Mouse (Mus musculus) hindbrain, postnatal 0 days (tissue): ENCODE measurements at regions not wholly inside any gene's neighbourhood (a gene's known extent, or its start where the extent isn't known, plus 50 kb on each side); places are given as distances from the start of the nearest gene placed in this dataset.

ENCODE experiments used
- ATAC-seq: fragments of 200-750 bp; cut with Nextera tagmentation; 2 replicates; pipeline ENCODE4 v1.8.0; 2017; ENCODE audit warnings: mild to moderate bottlenecking, moderate TSS enrichment, moderate library complexity
- DNase-seq: peaks from one replicate; pipeline ENCODE4 v3.0.0-alpha.2; 2015; ENCODE audit warnings: low spot score
- H3K27ac ChIP-seq: fragments of 300-500 bp; sonication (generic); 2 replicates; pipeline ENCODE4 v1.5.1; 2014; ENCODE audit warnings: mild to moderate bottlenecking
- H3K27me3 ChIP-seq: fragments of 300-500 bp; sonication (generic); 2 replicates; pipeline ENCODE4 v1.6.1; 2014; ENCODE audit warnings: low read length, mixed read lengths; ENCODE audit not compliant: insufficient read depth
- H3K36me3 ChIP-seq: fragments of 300-500 bp; sonication (generic); 2 replicates; pipeline ENCODE4 v1.6.1; 2014; ENCODE audit warnings: low read length, mixed read lengths; ENCODE audit not compliant: insufficient read depth
- H3K4me1 ChIP-seq: fragments of 300-500 bp; sonication (generic); 2 replicates; pipeline ENCODE4 v1.6.1; 2014; ENCODE audit warnings: antibody characterized with exemption, low read length, mixed read lengths; ENCODE audit not compliant: insufficient read depth
- H3K4me2 ChIP-seq: fragments of 300-500 bp; sonication (generic); 2 replicates; pipeline ENCODE4 v1.6.1; 2014; ENCODE audit warnings: low read depth, mild to moderate bottlenecking, low read length, moderate library complexity, mixed read lengths
- H3K4me3 ChIP-seq: fragments of 300-500 bp; sonication (generic); 2 replicates; pipeline ENCODE4 v1.5.1; 2014; ENCODE audit warnings: low read length
- H3K9ac ChIP-seq: fragments of 300-500 bp; sonication (generic); replicated peaks from 2 replicates; pipeline ENCODE4 v1.6.1; 2014; ENCODE audit warnings: mild to moderate bottlenecking, low read length, moderate library complexity, mixed read lengths
- H3K9me3 ChIP-seq: fragments of 300-500 bp; sonication (generic); 2 replicates; pipeline ENCODE4 v1.6.1; 2016; ENCODE audit warnings: low read length, mixed read lengths
- CTCF ChIP-seq: IDR thresholded peaks from 2 replicates; pipeline ENCODE4 v1.5.1; 2016; ENCODE audit warnings: antibody characterized with exemption, control low read depth, low read depth
- WGBS: fragments of 180-500 bp; shearing (Covaris S2); extraction: QIAGEN DNeasy Blood & Tissue Kit; methylation state at CpG from one replicate; pipeline ENCODE4 v1.1.7; 2014; 5-methylcytosine and 5-hydroxymethylcytosine counted together

DNA sequence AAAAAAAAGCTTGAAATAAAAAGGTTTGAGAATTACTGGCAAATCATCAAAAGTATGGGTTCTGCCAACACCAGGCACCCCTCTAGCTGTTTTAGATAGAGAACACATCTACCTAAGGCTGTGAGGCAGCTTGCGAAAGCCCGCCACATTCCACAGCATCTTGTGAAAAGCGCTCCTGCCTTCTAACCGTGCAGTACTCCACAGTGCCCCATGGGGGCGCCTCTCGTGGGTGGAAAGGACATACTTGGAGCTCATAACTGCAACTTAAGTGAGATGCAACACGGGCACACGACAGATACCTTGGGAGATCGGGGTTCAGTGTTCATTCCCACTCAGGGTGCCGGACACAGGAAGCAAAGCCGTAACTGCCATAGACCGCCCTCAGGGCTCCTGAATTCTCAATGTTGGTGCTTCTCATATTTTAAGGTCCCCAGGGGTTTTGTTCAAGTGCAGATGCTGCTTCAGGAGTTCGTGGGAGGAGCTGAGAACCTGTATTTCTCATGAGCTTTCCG, 149.9 kb downstream of the Hibadh start:
- Histone ChIP-seq H3K9ac (no peak overlapping the region), H3K4me3 (no peak overlapping the region), H3K9me3 (no peaks in the 10 kb centered on the region), H3K27ac (no peak overlapping the region), H3K36me3 (no peaks in the 10 kb centered on the region), H3K4me1 (no peaks in the 10 kb centered on the region), H3K27me3 (no peaks in the 10 kb centered on the region), H3K4me2 (no peak overlapping the region)
- ATAC-seq = no peak
- peak; percentile 21; the same call in 1 of the 2 replicates for TF ChIP-seq CTCF
- DNase-seq = no peak
- 81% methylated on average over 14 of the region's 14 CpGs for WGBS

DNA sequence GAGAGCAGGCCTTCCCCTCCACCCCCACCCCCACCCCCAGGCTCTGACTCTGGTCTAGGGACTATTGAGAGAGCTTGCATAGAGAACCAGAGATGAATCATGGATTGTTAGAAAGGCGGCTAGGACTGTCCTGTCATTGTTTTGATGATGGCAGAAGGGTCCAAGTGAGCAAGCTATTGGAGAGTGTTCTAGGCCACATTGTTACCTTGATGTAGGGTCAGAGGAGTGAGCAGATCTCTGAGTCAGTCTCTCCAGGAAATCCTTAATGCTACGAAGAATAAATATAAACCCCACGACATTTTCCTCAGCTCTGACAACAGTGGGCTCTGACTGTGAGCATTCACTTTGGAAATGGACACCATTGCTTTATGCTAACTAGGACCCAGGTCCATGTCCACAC, 144.9 kb downstream of the Hibadh start:
- Histone ChIP-seq H3K4me3 (no peak overlapping the region), H3K27me3 (no peaks in the 10 kb centered on the region), H3K4me2 (no peak overlapping the region), H3K36me3 (no peaks in the 10 kb centered on the region), H3K9ac (no peak overlapping the region), H3K9me3 (no peaks in the 10 kb centered on the region), H3K4me1 (no peaks in the 10 kb centered on the region), H3K27ac (no peak overlapping the region)
- DNase-seq (no peak), ATAC-seq (no peak)
- no peak for TF ChIP-seq CTCF
- WGBS = 89% methylated on average over 3 of the region's 3 CpGs

DNA sequence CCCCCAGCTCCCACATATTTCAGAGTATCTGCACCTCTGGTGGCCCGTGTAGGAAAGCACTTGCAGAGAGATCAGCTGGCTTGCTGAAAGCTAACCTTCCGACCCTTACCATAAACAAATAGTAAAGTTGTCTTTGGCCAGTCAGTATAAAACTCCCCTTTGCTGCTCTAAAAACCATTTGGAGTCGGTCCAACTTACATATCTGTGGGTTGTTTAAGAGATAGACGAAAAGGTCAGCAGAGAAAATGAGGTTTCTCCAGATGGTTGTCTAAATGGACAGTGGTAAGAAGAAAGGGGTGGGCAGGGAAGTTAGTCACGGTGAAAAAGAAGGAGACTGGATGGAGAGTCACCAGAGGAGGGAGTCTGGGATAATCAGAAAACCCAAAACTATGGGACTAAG, 144.3 kb downstream of the Hibadh start:
- 66% methylated on average over 5 of the region's 5 CpGs for WGBS
- DNase-seq (no peak), ATAC-seq (no peak)
- Histone ChIP-seq H3K4me3 (no peak overlapping the region), H3K9ac (no peak overlapping the region), H3K4me2 (no peak overlapping the region), H3K27me3 (no peaks in the 10 kb centered on the region), H3K27ac (no peak overlapping the region), H3K4me1 (no peaks in the 10 kb centered on the region), H3K9me3 (no peaks in the 10 kb centered on the region), H3K36me3 (no peaks in the 10 kb centered on the region)
- no peak for TF ChIP-seq CTCF
